Mouse (Mus musculus): ENCODE data around the gene Ogfod3. TPM values are rescaled to one million over a fixed set of nuclear protein-coding genes. Genes with fewer than 3 reads are reported as not detected.

The Ogfod3 gene
- polyA plus RNA-seq, 1 experiment from 2014 or later, result 31.2 TPM

- H3K9ac ChIP-seq (ENCODE audit: low read depth, low read length), result no peak overlapping the region
- ATAC-seq, result peak; percentile 58
- H3K4me2 ChIP-seq (ENCODE audit: low read depth, low read length), result no peak overlapping the region
- H3K9me3 ChIP-seq (ENCODE audit: control insufficient read depth, low read length), result no peaks in the 10 kb centered on the region
- no peaks in the 10 kb centered on the region for H3K4me1 ChIP-seq (ENCODE audit: control insufficient read depth, insufficient read depth, low read length)
- H3K27me3 ChIP-seq (replicated peaks; ENCODE audit: control insufficient read depth, insufficient read depth, low read length), result 0 out of 2 replicates have a peak, but pooled peaks cover 2% of the 10 kb centered on the region
- H3K36me3 ChIP-seq (ENCODE audit: control insufficient read depth, insufficient read depth, low read length), result no peaks in the 10 kb centered on the region
- WGBS, result 77% methylated on average over 5 of the region's 5 CpGs
- no peak overlapping the region for H3K27ac ChIP-seq (ENCODE audit: low read length)
- no peak overlapping the region for H3K4me3 ChIP-seq (ENCODE audit: low read length)
These were observed 66.8 kb downstream of the Ogfod3 start for GRCm38 (mm10) chr11:121137682-121138081.

DNA sequence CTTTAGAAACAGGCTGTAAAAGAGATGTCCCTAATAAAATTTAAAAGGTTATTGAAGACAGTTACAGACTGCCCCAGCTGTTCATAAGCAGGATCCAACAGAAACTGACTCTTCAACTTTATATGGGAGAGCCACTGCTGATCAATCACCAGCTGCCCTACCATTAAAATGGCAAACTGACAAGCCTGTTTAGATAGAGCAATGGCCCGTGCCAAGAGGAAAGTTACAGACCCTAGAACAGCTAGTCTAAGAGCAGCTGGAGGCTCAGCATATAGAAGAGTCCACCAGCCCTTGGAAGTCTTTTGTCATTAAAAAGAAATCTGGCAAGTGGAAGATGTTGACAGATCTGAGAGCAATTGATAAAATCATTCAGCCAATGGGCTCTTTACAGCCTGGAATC lies 69.9 kb downstream of the Ogfod3 start:
- Histone ChIP-seq H3K4me2 (ENCODE audit: low read depth, low read length) (no peak overlapping the region), H3K27me3 (replicated peaks; ENCODE audit: control insufficient read depth, insufficient read depth, low read length) (0 out of 2 replicates have a peak, but pooled peaks cover 2% of the 10 kb centered on the region), H3K9me3 (ENCODE audit: control insufficient read depth, low read length) (no peaks in the 10 kb centered on the region), H3K4me3 (ENCODE audit: low read length) (no peak overlapping the region), H3K27ac (ENCODE audit: low read length) (no peak overlapping the region), H3K9ac (ENCODE audit: low read depth, low read length) (no peak overlapping the region), H3K4me1 (ENCODE audit: control insufficient read depth, insufficient read depth, low read length) (no peaks in the 10 kb centered on the region), H3K36me3 (ENCODE audit: control insufficient read depth, insufficient read depth, low read length) (no peaks in the 10 kb centered on the region)
- ATAC-seq, result no peak
- 45% methylated on average over 1 of the region's 1 CpGs for WGBS

- no peak overlapping the region for H3K9ac ChIP-seq (ENCODE audit: low read depth, low read length)
- no peak overlapping the region for H3K4me3 ChIP-seq (ENCODE audit: low read length)
- no peaks in the 10 kb centered on the region for H3K4me1 ChIP-seq (ENCODE audit: control insufficient read depth, insufficient read depth, low read length)
- no peaks in the 10 kb centered on the region for H3K9me3 ChIP-seq (ENCODE audit: control insufficient read depth, low read length)
- no peak for ATAC-seq
- 63% methylated on average over 1 of the region's 1 CpGs for WGBS
- H3K27ac ChIP-seq (ENCODE audit: low read length), result no peak overlapping the region
- no peaks in the 10 kb centered on the region for H3K27me3 ChIP-seq (replicated peaks; ENCODE audit: control insufficient read depth, insufficient read depth, low read length)
- no peak overlapping the region for H3K4me2 ChIP-seq (ENCODE audit: low read depth, low read length)
- no peaks in the 10 kb centered on the region for H3K36me3 ChIP-seq (ENCODE audit: control insufficient read depth, insufficient read depth, low read length)
These were observed 74.9 kb downstream of the Ogfod3 start for GRCm38 (mm10) chr11:121129616-121130015.

Other genes with a start within 250 kb of the Ogfod3 start
- 93.9 and 97.7 TPM in 2 replicates for gene Csnk1d, start 213.4 kb downstream of the Ogfod3 start, polyA plus RNA-seq (2015; fragmentation: Nextera tagmentation; extraction: Ambion mirVana)
- 6.7 and 7.9 TPM in 2 replicates for gene Cd7, start 165.3 kb downstream of the Ogfod3 start, polyA plus RNA-seq (2015; fragmentation: Nextera tagmentation; extraction: Ambion mirVana)
- 0.93 and 2.6 TPM in 2 replicates for gene Sectm1b, start 141.1 kb downstream of the Ogfod3 start, polyA plus RNA-seq (2015; fragmentation: Nextera tagmentation; extraction: Ambion mirVana)
- 7.0 and 10.4 TPM in 2 replicates for gene Sectm1a, start 123.5 kb downstream of the Ogfod3 start, polyA plus RNA-seq (2015; fragmentation: Nextera tagmentation; extraction: Ambion mirVana)
- not detected in 2 replicates for gene Tex19.2, start 86.0 kb downstream of the Ogfod3 start, polyA plus RNA-seq (2015; fragmentation: Nextera tagmentation; extraction: Ambion mirVana)
- not detected in 2 replicates for gene Tex19.1, start 58.6 kb downstream of the Ogfod3 start, polyA plus RNA-seq (2015; fragmentation: Nextera tagmentation; extraction: Ambion mirVana)
- not detected in 2 replicates for gene Uts2r, start 44.4 kb downstream of the Ogfod3 start, polyA plus RNA-seq (2015; fragmentation: Nextera tagmentation; extraction: Ambion mirVana)
- 9.7 and 10.1 TPM in 2 replicates for gene Hexdc, start 278 bp downstream of the Ogfod3 start, polyA plus RNA-seq (2015; fragmentation: Nextera tagmentation; extraction: Ambion mirVana)
- 33.8 and 36.5 TPM in 2 replicates for gene Cybc1, start 24.6 kb upstream of the Ogfod3 start, polyA plus RNA-seq (2015; fragmentation: Nextera tagmentation; extraction: Ambion mirVana)
- gene Narf, start 32.5 kb upstream of the Ogfod3 start, polyA plus RNA-seq (2015; fragmentation: Nextera tagmentation; extraction: Ambion mirVana), result 52.2 and 52.6 TPM in 2 replicates
- 4.4 and 4.6 TPM in 2 replicates for gene Foxk2, start 55.3 kb upstream of the Ogfod3 start, polyA plus RNA-seq (2015; fragmentation: Nextera tagmentation; extraction: Ambion mirVana)
- gene Wdr45b, start 149.7 kb upstream of the Ogfod3 start, polyA plus RNA-seq (2015; fragmentation: Nextera tagmentation; extraction: Ambion mirVana), result 76.7 and 80.6 TPM in 2 replicates
- 5.0 and 5.1 TPM in 2 replicates for gene Rab40b, start 183.5 kb upstream of the Ogfod3 start, polyA plus RNA-seq (2015; fragmentation: Nextera tagmentation; extraction: Ambion mirVana)
- gene Fn3krp, start 216.7 kb upstream of the Ogfod3 start, polyA plus RNA-seq (2015; fragmentation: Nextera tagmentation; extraction: Ambion mirVana), result 3.8 and 5.3 TPM in 2 replicates
- gene Fn3k, start 230.2 kb upstream of the Ogfod3 start, polyA plus RNA-seq (2015; fragmentation: Nextera tagmentation; extraction: Ambion mirVana), result 1.6 and 1.8 TPM in 2 replicates
- 35.3 and 36.7 TPM in 2 replicates for gene Tbcd, start 247.2 kb upstream of the Ogfod3 start, polyA plus RNA-seq (2015; fragmentation: Nextera tagmentation; extraction: Ambion mirVana)